Mouse (Mus musculus) hindbrain, embryonic 13.5 days (tissue): Measurements from ENCODE around the gene Map3k13. TPM values are rescaled to one million over a fixed set of nuclear protein-coding genes. Genes with fewer than 3 reads are reported as not detected.
A peak's percentile ranks its signal among the peaks of the same experiment; 100 is the strongest.

Experiments used
- ATAC-seq: fragments of 200-750 bp; cut with Nextera tagmentation; 2 replicates; pipeline ENCODE4 v1.8.0; 2017; ENCODE audit warnings: moderate TSS enrichment; ENCODE audit not compliant: low FRiP score
- H3K27ac ChIP-seq: fragments of 300-500 bp; sonication (generic); 2 replicates; pipeline ENCODE4 v1.5.1; 2015; ENCODE audit warnings: inconsistent platforms, mild to moderate bottlenecking, moderate library complexity
- H3K27me3 ChIP-seq: fragments of 300-500 bp; sonication (generic); 2 replicates; pipeline ENCODE4 v1.6.1; 2015; ENCODE audit warnings: mild to moderate bottlenecking, inconsistent platforms
- H3K36me3 ChIP-seq: fragments of 300-500 bp; sonication (generic); 2 replicates; pipeline ENCODE4 v1.6.1; 2015; ENCODE audit warnings: mild to moderate bottlenecking, inconsistent platforms
- H3K4me1 ChIP-seq: fragments of 300-500 bp; sonication (generic); replicated peaks from 2 replicates; pipeline ENCODE4 v1.6.1; 2015; ENCODE audit warnings: inconsistent platforms
- H3K4me2 ChIP-seq: fragments of 300-500 bp; sonication (generic); 2 replicates; pipeline ENCODE4 v1.6.1; 2015; ENCODE audit warnings: inconsistent platforms, mild to moderate bottlenecking, moderate library complexity
- H3K4me3 ChIP-seq: fragments of 300-500 bp; sonication (generic); 2 replicates; pipeline ENCODE4 v1.5.1; 2015; ENCODE audit warnings: mild to moderate bottlenecking, inconsistent platforms
- H3K9ac ChIP-seq: fragments of 300-500 bp; sonication (generic); 2 replicates; pipeline ENCODE4 v1.6.1; 2015; ENCODE audit warnings: mild to moderate bottlenecking, inconsistent platforms
- H3K9me3 ChIP-seq: fragments of 300-500 bp; sonication (generic); 2 replicates; pipeline ENCODE4 v1.6.1; 2016; ENCODE audit warnings: inconsistent platforms
- WGBS: fragments of 180-500 bp; shearing (Covaris S2); methylation state at CpG from one replicate; pipeline ENCODE4 v1.1.7; 2015; 5-methylcytosine and 5-hydroxymethylcytosine counted together
- polyA plus RNA-seq: library from polyadenylated mRNA; unstranded; fragments of >200 nt; fragmentation: Nextera tagmentation; extraction: Ambion mirVana; gene quantifications from 2 replicates; pipeline ENCODE4 v1.2.1, GENCODE M21; 2015

Gene Map3k13
- polyA plus RNA-seq, 1 experiment from 2014 or later = 8.2 TPM

DNA sequence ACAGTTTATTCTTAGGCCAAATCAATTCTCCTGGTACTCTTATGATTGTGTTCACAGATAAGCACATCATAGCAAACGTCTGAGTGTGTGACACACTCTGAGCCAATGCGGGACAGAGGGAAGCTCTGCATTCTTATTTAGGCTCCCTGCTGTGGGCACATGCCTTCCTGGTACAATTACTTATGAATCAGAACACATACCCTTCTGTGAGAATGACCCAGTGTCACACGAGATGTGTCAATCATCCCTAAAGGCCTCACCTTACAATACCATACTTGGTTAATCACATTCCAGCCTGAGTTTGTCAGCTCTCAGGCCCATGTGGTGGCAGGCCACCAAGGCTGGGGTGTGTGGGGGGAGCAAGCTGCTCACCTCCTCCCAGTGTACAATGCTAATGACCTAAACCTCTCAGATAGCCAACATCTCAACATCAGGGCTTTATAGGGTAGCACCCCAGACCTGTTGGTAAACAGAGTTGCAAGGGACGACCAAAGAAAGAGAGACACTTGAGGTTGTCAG is 63.0 kb downstream of the Map3k13 start:
- Histone ChIP-seq H3K27me3 (no peaks in the 10 kb centered on the region), H3K36me3 (no peaks in the 10 kb centered on the region; the same call in 1 of the 2 replicates), H3K4me3 (no peak overlapping the region), H3K9me3 (no peaks in the 10 kb centered on the region), H3K4me1 (peaks cover 68% of the 10 kb centered on the region), H3K9ac (no peak overlapping the region), H3K27ac (peak overlapping the region; percentile 48; the same call in 1 of the 2 replicates), H3K4me2 (no peak overlapping the region)
- no peak for ATAC-seq
- WGBS = 37% methylated on average over 4 of the region's 4 CpGs

DNA sequence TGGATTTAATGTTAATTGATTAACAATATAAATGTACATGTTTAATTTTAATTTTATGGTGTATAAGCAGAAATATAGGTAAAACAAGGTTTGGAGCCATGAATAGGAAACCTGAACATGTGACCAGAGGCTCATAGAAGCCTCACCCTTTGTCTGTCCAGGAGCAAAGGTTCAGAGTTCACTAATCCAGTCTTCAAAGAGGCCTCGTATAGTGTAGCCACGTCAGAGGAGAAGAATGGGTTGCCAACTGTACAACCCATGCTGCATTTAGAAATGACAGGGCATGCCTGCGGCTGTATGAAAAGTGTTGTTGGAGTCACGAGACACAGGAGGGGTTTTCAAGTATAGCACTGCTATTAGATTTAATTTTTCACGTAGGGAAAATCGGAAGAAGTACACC is 64.0 kb downstream of the Map3k13 start:
- Histone ChIP-seq H3K4me1 (peaks cover 58% of the 10 kb centered on the region), H3K27me3 (no peaks in the 10 kb centered on the region), H3K4me2 (no peak overlapping the region), H3K36me3 (no peaks in the 10 kb centered on the region; the same call in 1 of the 2 replicates), H3K4me3 (no peak overlapping the region), H3K27ac (peak overlapping the region; percentile 65), H3K9me3 (no peaks in the 10 kb centered on the region), H3K9ac (no peak overlapping the region)
- ATAC-seq = no peak
- 62% methylated on average over 6 of the region's 6 CpGs for WGBS

DNA sequence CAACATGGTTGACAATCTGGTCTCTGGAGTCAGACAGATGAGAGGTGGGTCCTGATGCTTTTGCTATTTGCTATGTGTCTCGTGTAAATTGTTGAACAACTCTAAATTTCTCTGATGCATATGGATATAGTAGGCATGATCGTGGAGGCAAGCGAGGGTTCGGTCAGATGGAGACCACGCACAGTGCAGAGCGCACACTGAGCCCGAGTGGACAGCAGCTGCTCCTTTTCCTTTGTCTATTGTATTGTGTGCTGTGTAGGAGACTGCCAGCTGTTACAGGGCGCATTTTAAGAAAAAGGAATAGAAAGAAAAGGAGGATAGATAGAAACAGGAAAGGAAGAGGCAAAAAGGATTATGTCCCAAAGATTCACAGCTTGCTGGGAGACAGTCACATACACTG is 64.7 kb downstream of the Map3k13 start:
- Histone ChIP-seq H3K27ac (peak overlapping the region; percentile 65), H3K36me3 (no peaks in the 10 kb centered on the region; the same call in 1 of the 2 replicates), H3K9me3 (no peaks in the 10 kb centered on the region), H3K4me1 (peaks cover 51% of the 10 kb centered on the region), H3K9ac (peak overlapping the region; percentile 29; the same call in 1 of the 2 replicates), H3K4me2 (peak overlapping the region; percentile 16; the same call in 1 of the 2 replicates), H3K4me3 (no peak overlapping the region), H3K27me3 (no peaks in the 10 kb centered on the region)
- 0 out of 2 replicates have a peak, but pooled peaks have one; percentile 54 for ATAC-seq
- 34% methylated on average over 8 of the region's 8 CpGs for WGBS

DNA sequence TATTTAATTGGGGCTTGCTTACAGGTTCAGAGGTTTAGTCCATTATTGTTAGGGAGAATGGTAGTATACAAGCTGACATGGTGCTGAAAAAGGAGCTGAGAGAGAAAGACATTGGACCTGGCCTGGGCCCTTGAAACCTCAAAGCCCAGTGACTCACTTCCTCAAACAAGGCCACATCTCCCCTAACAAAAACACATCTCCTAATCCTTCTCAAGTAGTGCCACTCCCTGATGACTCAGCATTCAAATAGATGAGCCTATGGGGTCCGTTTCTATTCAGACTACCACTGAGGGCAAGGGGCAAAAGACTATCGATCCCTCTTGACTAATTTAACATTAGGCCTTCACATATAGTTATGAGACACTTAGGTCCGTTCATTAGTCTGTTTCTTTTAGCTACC is 68.3 kb downstream of the Map3k13 start:
- no peaks in the 10 kb centered on the region for H3K27me3 ChIP-seq
- no peak for ATAC-seq
- no peak overlapping the region for H3K4me2 ChIP-seq
- H3K9ac ChIP-seq = no peak overlapping the region
- H3K36me3 ChIP-seq = no peaks in the 10 kb centered on the region; the same call in 1 of the 2 replicates
- no peak overlapping the region for H3K4me3 ChIP-seq
- 89% methylated on average over 3 of the region's 3 CpGs for WGBS
- peaks cover 50% of the 10 kb centered on the region for H3K4me1 ChIP-seq
- H3K9me3 ChIP-seq = no peaks in the 10 kb centered on the region
- H3K27ac ChIP-seq = no peak overlapping the region

DNA sequence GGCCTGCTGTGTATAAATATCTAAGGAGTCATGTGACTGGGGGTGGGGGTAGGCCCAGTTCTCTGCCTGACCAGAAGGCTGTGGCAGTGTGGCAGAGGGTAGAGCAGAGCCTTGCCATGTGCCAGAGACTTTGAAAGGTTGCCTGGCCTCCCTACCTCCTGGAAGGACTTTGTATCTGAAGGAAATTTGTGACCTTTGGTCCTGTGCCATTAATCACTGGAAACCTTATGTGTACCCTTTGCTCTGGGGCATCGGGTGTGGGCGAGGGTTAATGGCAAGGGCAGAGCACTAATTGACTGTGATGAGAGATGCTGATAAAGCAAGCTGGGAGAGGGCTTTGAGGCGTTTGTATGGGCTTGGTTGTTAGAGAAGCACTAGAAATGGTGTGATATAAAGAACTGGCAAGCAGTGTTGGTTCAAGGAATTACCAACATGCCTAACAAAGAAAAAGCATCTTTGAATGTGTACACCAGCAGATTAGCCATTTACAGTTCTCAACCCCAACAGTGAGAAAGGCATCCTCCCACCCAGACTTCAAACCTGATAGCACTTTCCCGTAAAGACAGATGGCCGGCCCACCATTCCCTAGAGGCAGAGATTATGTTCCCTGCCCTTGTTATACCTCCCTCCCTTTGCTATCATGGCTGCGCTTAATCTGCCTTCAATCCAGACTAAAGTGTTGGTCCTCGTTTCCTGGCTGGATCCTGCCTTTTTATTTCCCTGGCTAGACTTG is 71.3 kb downstream of the Map3k13 start:
- H3K4me2 ChIP-seq = peak overlapping the region; percentile 11
- H3K27me3 ChIP-seq = no peaks in the 10 kb centered on the region

DNA sequence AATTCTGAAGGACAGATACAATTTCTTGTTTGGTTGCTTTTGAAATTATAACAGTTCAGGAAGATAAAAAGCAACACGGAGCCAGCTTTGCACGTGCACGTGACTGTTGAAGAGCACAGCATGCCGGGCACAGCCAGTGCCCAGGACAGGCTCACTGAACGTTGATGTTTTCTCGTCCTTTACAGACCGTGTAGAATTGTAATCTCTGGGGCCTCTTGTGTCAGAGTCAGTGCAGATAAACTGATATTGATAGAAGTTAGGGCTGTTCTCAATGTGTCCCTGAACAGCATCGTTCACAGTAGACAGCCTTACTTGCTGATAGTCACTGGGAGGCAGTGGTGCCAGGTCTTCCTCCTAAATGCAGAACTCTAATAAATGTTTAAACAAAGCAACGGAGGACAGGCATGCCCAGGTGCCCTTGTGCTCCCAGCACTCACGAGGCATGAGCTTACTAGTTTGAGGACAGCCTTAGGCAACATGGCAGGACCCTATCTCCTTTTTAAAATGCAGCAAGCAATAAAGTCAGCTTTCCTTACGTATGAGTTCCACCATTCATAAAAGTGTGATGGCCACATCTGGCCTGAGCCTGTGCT is 71.9 kb downstream of the Map3k13 start:
- ATAC-seq = peak; percentile 32; the same call in 1 of the 2 replicates
- no peak overlapping the region for H3K9ac ChIP-seq
- H3K4me3 ChIP-seq = no peak overlapping the region
- no peaks in the 10 kb centered on the region; the same call in 1 of the 2 replicates for H3K36me3 ChIP-seq
- WGBS = 37% methylated on average over 11 of the region's 11 CpGs
- H3K27me3 ChIP-seq = no peaks in the 10 kb centered on the region
- peak overlapping the region; percentile 75 for H3K27ac ChIP-seq
- peak overlapping the region; percentile 11 for H3K4me2 ChIP-seq
- H3K4me1 ChIP-seq = peaks cover 61% of the 10 kb centered on the region
- no peaks in the 10 kb centered on the region for H3K9me3 ChIP-seq

More for the DNA sequence above, 71.3 kb downstream of the Map3k13 start:
- WGBS = 21% methylated on average over 7 of the region's 7 CpGs
- Histone ChIP-seq H3K27ac (peak overlapping the region; percentile 75), H3K9me3 (no peaks in the 10 kb centered on the region), H3K9ac (no peak overlapping the region), H3K4me3 (no peak overlapping the region), H3K4me1 (peaks cover 55% of the 10 kb centered on the region), H3K36me3 (no peaks in the 10 kb centered on the region; the same call in 1 of the 2 replicates)
- no peak for ATAC-seq

DNA sequence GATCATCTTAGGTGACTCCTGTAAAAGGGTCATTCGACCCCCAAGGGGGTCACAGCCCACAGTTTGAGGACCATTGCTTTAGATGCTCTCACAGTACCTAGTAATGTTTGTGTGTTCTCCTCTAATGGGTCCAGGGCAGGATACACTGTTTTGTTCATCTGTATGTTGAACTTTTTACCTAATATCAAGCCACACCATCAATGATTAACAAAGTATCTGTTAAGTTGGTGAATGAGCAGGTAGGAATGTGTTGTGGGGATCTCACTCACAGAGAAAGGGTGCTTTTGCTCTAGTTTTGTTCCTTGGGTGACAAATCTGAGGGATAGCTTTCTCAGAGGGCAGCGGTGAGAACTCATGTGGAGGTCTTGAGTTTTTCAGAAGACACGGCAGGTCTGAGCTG is 73.6 kb downstream of the Map3k13 start:
- Histone ChIP-seq H3K4me1 (peaks cover 61% of the 10 kb centered on the region), H3K9me3 (no peaks in the 10 kb centered on the region), H3K27me3 (no peaks in the 10 kb centered on the region), H3K9ac (no peak overlapping the region), H3K36me3 (no peaks in the 10 kb centered on the region), H3K4me2 (no peak overlapping the region), H3K27ac (0 out of 2 replicates have a peak overlapping the region, but pooled peaks have one; percentile 67), H3K4me3 (no peak overlapping the region)
- ATAC-seq = no peak
- WGBS = 81% methylated on average over 3 of the region's 3 CpGs

DNA sequence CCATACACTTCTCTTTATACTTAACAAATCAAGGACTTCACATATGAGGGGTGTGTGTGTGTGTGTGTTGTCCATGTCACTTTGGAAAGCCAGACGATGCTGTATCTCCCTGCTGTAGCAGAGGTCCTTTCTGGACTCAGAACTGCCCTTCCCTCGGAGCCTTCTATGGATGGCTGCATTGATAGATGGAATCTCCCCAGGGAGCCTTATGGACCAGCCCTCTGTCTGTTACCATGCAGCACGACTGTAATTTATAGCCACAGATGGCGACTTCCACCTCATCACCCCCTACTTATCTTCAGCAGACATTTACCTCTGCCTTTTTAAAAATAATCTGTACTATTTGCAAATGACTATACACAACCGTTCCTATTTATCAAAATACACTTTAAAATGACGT is 74.5 kb downstream of the Map3k13 start:
- Histone ChIP-seq H3K4me1 (peaks cover 61% of the 10 kb centered on the region), H3K4me2 (no peak overlapping the region), H3K36me3 (no peaks in the 10 kb centered on the region), H3K9me3 (no peaks in the 10 kb centered on the region), H3K4me3 (no peak overlapping the region), H3K27me3 (no peaks in the 10 kb centered on the region), H3K27ac (peak overlapping the region; percentile 80), H3K9ac (0 out of 2 replicates have a peak overlapping the region, but pooled peaks have one; percentile 24)
- ATAC-seq = 0 out of 2 replicates have a peak, but pooled peaks have one; percentile 29
- WGBS = 27% methylated on average over 6 of the region's 6 CpGs

DNA sequence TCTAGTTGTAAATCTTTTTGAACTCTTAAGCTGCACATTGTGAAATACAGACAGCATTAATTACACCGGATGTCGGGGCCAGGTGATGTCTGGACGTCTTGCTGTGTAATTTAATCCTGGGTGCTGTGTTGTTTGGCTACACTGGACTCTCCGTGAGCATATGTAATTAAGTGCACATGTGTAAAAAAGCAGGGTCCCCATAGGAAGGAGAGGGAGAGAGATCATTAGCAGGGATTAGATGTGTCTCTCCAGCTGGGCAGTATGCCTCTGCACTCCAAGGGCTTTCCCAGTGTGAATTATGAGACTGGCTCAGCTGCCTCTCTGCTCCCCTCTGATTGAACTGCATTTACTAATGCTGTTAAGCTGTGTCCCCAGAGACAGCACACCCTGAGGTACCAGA is 75.7 kb downstream of the Map3k13 start:
- Histone ChIP-seq H3K27ac (peak overlapping the region; percentile 73), H3K9me3 (no peaks in the 10 kb centered on the region), H3K36me3 (no peaks in the 10 kb centered on the region), H3K27me3 (no peaks in the 10 kb centered on the region), H3K4me3 (no peak overlapping the region), H3K4me1 (peaks cover 56% of the 10 kb centered on the region), H3K9ac (peak overlapping the region; percentile 36; the same call in 1 of the 2 replicates), H3K4me2 (no peak overlapping the region)
- peak; percentile 67 for ATAC-seq
- WGBS = 6% methylated on average over 4 of the region's 4 CpGs

DNA sequence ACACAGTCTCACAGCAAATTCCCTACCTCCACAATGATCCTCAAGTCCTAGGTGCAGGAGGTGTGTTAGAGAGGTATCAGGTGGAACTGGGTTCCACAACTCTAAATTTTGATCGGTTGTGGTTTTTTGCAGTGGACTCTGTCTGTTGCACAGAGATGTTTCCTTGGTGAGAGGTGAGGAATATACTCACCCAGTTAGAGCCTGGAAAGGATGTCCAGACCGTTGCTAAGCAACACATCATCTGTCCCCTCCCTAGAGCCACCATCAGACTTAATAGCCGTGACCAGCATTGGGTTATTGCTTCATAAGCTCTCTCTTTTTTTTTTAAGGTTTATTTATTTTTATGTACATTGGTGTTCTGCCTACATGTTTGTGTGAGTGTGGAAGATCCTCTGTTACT is 83.6 kb downstream of the Map3k13 start:
- ATAC-seq = no peak
- WGBS = 58% methylated on average over 3 of the region's 3 CpGs

DNA sequence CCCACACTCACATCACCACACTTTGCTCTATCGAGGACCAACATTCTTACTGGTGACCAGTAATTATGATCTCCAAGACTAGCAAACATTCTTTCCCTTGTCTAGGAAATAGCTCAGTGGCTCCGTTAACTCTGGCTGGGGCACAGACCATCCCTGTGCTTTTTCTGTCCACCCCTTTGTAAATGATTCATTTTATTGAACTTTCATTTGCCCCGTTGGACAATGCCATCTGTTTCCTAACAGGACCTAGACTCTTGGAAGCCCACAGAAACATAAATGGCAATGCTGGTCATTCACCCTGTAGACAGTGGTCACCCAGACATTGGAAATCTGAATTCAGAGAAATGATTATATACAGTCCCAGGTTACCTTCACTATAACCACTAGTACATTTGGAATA is 84.7 kb downstream of the Map3k13 start:
- Histone ChIP-seq H3K36me3 (no peaks in the 10 kb centered on the region), H3K4me1 (peaks cover 41% of the 10 kb centered on the region), H3K27ac (no peak overlapping the region), H3K27me3 (no peaks in the 10 kb centered on the region), H3K9me3 (no peaks in the 10 kb centered on the region), H3K4me2 (no peak overlapping the region), H3K4me3 (no peak overlapping the region), H3K9ac (no peak overlapping the region)
- 80% methylated on average over 3 of the region's 3 CpGs for WGBS
- no peak for ATAC-seq

More for the DNA sequence above, 83.6 kb downstream of the Map3k13 start:
- Histone ChIP-seq H3K27ac (no peak overlapping the region), H3K36me3 (no peaks in the 10 kb centered on the region), H3K4me2 (no peak overlapping the region), H3K4me1 (peaks cover 41% of the 10 kb centered on the region), H3K27me3 (no peaks in the 10 kb centered on the region), H3K4me3 (no peak overlapping the region), H3K9me3 (no peaks in the 10 kb centered on the region), H3K9ac (no peak overlapping the region)

DNA sequence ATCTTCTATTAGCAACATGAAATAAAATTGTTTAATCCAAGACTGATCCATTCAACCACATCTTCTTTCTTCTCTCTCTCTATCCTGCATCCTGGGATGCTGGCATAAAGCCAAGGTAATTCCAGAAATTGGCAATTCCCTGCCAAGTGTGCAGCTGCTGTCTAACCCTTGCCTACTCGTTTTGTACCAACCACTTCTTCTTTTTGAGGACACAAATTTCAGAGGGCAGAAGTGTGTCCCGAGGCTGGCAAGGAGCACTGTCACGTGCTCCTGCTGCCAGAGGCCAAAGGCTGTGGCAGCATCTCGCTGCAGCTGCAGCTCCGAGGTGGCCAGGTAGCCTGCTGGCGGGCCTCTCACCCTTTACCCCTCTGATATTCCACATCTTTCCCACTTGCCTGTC is 87.0 kb downstream of the Map3k13 start:
- WGBS = 25% methylated on average over 6 of the region's 6 CpGs
- no peak overlapping the region for H3K9ac ChIP-seq
- no peaks in the 10 kb centered on the region for H3K9me3 ChIP-seq
- H3K4me2 ChIP-seq = 0 out of 2 replicates have a peak overlapping the region, but pooled peaks have one; percentile 3
- peaks cover 41% of the 10 kb centered on the region for H3K4me1 ChIP-seq
- H3K36me3 ChIP-seq = no peaks in the 10 kb centered on the region
- no peak overlapping the region for H3K4me3 ChIP-seq
- H3K27ac ChIP-seq = peak overlapping the region; percentile 80
- H3K27me3 ChIP-seq = no peaks in the 10 kb centered on the region
- ATAC-seq = peak; percentile 69
